Mouse (Mus musculus): ENCODE results near the gene Otulinl. TPM values are rescaled to one million over a fixed set of nuclear protein-coding genes. Genes with fewer than 3 reads are reported as not detected.

Otulinl gene
- polyA plus RNA-seq (2014; fragmentation: Illumina TruSeq; extraction: RNeasy Lipid Tissue Mini Kit (QIAGEN cat#74804); ENCODE audit: low read depth, low replicate concordance), result 17.6 TPM

GRCm38 (mm10) chr15:27681419-27682187, at the start of gene Otulinl:
TSS of gene Otulinl (minus strand) at chr15:27681579.

GRCm38 (mm10) chr15:27630601-27631383, 50.6 kb downstream of the Otulinl start, which contains the start of gene Otulin:
TSS of gene Otulin (minus strand) at chr15:27630693.

Other genes with a start within 250 kb of the Otulinl start
- gene Ank, start 214.9 kb downstream of the Otulinl start, polyA plus RNA-seq (2014; fragmentation: Illumina TruSeq; extraction: RNeasy Lipid Tissue Mini Kit (QIAGEN cat#74804); ENCODE audit: low read depth, low replicate concordance), result 21.4 TPM
- 32.1 TPM for gene Otulin, start 50.9 kb downstream of the Otulinl start, polyA plus RNA-seq (2014; fragmentation: Illumina TruSeq; extraction: RNeasy Lipid Tissue Mini Kit (QIAGEN cat#74804); ENCODE audit: low read depth, low replicate concordance)

All from adipose tissue, adult 10 weeks (tissue).